Mouse (Mus musculus): Measurements from ENCODE around the gene Cby1.
A peak's percentile ranks its signal among the peaks of the same experiment; 100 is the strongest.
"Not testable (repeated sequence)": the region's sequence is repeated elsewhere in the genome, so short reads cannot be mapped to it uniquely, and the experiment has no call there.

Gene Cby1

DNA sequence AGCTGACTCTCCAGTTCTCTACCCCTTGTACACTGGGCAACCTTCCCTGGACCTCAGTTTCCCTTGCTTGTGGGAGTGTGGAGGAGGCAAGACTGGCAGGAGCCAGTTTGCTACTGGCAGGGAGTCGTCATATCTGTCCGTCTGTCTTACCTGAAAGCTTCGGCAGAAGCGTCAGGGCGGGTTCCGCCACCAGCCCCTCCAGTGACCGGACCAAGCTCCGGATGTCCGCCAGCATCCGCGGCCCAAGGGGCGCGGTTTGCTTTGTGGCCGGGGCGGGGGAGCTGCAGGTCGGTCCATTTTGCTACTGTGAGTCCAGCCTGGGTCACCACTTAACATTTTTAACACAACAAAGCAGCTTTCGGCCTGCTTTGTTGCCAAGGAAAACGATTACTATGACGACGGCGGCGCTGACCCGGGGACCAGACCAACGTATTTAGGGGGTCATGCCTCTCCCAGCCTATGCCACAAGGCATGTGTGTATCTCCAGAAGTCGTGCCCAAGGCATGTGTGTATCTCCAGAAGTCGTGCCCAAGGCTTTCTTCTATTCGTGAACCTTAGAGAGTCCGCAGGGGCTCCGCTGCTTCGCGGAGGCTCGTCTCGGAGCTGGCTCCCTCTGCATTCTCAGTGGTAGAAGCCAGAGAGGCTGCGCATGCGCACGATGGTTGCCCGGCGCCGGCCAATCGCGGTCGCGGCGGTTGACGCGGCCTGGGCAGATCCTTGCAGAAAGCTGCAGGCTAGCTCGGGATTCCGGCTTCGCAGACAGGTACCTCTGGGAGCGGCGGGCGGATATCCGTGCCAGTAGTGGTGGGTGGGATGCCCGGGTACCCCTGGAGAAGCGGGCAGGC lies at the start of gene Cby1, which contains the start of gene Fam227a:
TSS of gene Cby1 (plus strand) at position 669 of the 845 bp plus-strand sequence.
TSS of gene Fam227a (minus strand) at position 426 of the 845 bp plus-strand sequence.
- DNase-seq (ENCODE audit: low spot score in 2 of 2): peak; percentile 95 to 96

DNA sequence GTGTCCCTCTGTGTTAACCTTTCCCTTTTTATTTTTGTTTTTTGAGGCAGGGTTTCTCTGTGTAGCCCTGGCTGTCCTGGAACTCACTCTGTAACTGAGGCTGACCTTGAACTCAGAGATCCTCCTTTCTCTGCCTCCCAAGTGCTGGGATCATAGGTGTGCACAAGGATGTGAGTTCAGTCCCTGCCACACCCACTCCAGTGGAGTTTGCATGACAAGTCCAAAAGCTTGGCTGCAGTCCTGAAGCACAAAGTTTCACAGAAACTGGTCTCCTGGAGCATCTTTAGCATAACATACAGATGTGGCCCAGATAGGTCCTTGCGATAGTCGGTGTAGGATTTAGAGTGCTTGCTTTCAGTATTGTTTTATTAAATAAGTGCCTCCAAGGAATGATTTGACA lies 49.8 kb upstream of the Cby1 start:
- DNase-seq (ENCODE audit: low spot score in 2 of 2): no peak

DNA sequence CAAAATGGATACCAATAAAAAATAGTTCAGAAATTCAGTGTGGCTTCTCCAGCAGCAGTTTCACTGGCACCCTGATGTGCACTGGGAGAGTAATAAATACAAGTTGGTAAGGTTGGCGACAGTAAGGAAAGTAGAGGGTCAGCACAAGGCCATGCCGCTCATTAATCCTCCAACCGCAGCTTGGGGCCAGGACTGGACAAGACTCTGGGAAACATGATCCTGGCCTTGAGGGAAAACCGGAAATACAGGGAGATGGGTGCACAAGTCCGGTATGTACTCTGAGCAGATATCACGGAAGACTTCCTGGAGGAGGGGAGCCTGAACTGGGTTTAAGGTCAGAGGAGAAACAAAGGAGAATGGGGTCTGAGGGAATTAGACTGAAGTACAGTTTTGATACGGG lies 43.5 kb upstream of the Cby1 start:
- no peak for DNase-seq (ENCODE audit: low spot score in 2 of 2)

DNA sequence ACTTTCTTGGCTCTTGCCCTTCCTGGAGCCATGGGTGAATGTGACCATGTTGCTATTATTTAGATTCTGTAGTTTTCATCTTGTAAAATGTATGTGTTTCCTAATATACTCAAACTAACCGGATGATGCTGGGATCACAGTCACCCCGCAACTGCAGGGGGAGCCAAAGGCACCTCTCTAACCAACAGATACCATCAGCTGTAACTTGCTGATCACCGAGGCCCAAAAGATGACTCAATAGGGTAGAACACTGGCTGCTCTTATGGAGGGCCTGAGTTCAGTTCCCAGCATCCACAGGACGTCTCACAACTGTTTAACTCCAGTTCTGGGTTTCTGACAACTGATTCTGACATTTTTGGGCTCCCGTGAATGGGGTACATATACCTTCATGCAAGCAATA lies 42.3 kb upstream of the Cby1 start:
- DNase-seq (ENCODE audit: low spot score in 2 of 2): no peak

GRCm38 (mm10) chr15:79617135-79617534 lies 41.9 kb upstream of the Cby1 start:
- DNase-seq (ENCODE audit: low spot score in 2 of 2): no peak

DNA sequence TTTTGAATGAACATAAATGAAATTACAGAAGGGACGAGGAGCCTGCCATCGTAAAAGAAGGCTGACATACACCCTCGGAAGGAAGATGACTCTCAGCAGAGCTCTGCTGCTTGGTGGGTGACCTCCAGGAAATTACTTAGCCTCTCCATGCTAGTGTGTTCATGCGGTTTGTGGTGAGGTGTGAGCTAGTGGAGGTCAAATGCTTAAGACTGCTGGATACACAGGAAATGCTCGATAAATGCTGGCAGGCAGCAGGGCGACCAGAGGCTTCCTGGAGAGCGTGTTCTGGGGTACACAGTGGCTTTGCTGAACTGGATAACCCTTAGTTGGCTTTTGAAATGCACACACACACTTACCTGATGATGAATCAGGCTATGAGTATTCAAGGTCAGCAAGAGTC lies 40.5 kb upstream of the Cby1 start:
- DNase-seq (ENCODE audit: low spot score in 2 of 2): no peak

GRCm38 (mm10) chr15:79619770-79620414 lies 39.1 kb upstream of the Cby1 start:
- no peak for DNase-seq (ENCODE audit: low spot score in 2 of 2)

DNA sequence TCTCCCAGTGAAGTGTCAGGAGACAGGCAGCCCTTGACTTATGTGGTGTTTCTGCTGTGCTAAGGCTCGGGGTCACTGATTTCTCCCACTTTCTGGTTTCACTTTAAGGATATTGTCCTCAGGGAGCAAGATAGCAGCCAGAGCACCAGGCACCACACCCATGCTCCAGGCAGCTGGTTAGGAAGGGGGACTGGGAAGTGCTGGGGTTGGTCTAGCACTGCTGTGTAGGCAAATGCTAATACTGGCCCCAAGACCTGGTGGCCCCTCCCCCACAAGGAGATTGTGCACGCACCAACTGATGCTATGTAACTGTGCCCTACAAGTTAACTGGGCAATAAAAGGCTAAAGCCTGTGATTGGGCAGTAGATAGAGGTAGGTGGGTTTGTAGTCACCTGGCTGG lies 28.5 kb upstream of the Cby1 start:
- no peak for DNase-seq (ENCODE audit: low spot score in 2 of 2)

GRCm38 (mm10) chr15:79641135-79641817 lies 17.7 kb upstream of the Cby1 start:
- no peak for DNase-seq (ENCODE audit: low spot score in 2 of 2)

- DNase-seq (ENCODE audit: low spot score in 2 of 2): no peak
Observed at GRCm38 (mm10) chr15:79645483-79645882, 13.5 kb upstream of the Cby1 start.

- DNase-seq (ENCODE audit: low spot score in 2 of 2): no peak
Observed at GRCm38 (mm10) chr15:79648130-79648529, 10.9 kb upstream of the Cby1 start.

- DNase-seq (ENCODE audit: low spot score in 2 of 2): peak; percentile 40 to 77
Observed at GRCm38 (mm10) chr15:79650569-79650968, 8.4 kb upstream of the Cby1 start.

DNA sequence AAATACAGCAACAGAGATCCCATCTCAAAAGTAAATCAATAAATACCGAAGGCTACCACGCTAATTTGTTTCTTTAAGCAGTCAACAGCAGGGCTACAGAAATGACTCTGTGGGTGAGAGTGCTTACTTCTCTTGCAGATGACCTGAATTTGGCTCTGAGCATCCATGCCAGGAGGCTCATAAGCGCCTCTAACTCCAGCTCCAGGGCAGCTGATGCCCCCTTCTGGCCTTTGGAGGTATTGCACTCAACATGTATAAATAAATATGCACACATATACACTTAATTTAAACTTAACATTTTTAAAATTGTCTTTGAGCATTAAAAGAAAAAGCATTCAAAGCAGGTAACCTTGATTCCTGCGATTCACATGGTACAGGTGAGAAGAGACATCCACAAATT lies 7.5 kb upstream of the Cby1 start:
- peak in 1 of 2 experiments; percentile 52 for DNase-seq (ENCODE audit: low spot score in 2 of 2)

DNA sequence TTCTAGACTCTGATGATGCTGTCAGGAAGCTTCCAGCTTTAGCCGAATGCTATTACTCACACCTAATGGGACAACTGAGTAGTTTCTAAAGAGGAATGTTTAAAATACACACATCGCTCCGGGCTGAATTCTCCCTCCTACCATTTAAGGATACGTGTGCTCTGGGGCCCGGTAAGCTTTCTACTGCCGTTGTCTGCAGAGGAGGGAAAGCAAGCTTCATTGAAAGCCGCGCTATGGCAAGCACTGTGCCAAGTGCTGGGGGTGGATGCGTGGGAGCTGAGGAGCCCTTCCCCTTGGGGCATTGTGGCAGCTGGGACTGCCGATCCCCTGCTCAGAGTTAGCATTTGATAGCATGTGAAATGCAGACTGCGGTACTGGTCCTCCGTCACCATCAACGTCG lies 2.5 kb upstream of the Cby1 start:
- no peak for DNase-seq (ENCODE audit: low spot score in 2 of 2)

- DNase-seq (ENCODE audit: low spot score in 2 of 2): peak; percentile 92 to 94
Observed at GRCm38 (mm10) chr15:79657837-79658530, 1.0 kb upstream of the Cby1 start.

DNA sequence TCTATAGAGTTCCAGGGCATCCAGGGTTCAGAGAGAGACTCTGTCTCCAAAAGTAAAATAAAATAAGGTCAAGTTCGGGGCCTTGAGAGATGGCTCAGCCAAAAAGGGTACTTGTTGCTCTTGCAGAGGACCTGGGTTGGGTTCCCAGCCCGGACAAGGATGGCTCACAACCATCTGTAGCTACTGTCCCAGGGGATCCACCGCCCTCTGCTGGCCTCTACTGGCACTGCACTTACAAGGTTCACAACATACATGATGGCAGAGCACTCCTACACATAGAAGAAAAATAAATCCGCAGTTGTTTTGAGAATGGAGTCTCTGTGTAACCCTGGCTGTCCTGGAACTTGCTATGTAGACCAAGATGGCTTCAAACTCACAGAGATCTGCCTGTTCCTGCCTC lies 2.9 kb downstream of the Cby1 start:
- DNase-seq (ENCODE audit: low spot score in 2 of 2): peak; percentile 50 to 81

DNA sequence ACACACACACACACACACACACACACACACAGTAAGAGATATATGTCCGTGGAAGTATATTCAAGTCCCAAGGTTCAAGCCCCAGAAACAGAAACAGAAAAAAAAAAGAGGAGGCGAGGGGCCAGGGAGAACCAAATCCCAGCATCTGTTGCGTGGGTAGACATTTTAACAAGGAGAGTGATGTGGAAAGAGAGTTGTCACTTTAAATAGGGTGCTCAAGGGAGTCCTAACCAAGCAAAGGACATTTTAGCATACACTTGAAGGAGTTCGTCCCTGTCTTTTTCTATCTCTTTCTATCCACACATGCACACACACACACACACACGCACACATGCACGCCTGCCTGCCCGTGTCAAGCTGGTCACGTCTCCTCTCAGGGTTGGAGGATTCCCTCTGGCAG lies 5.7 kb downstream of the Cby1 start:
- no peak for DNase-seq (ENCODE audit: low spot score in 2 of 2)

GRCm38 (mm10) chr15:79669195-79669594 lies 10.2 kb downstream of the Cby1 start:
- no peak for DNase-seq (ENCODE audit: low spot score in 2 of 2)

GRCm38 (mm10) chr15:79670249-79670971 lies 11.4 kb downstream of the Cby1 start, which contains the start of gene Tomm22:
Tomm22 (plus strand) TSS chr15:79670861.
- DNase-seq (ENCODE audit: low spot score in 2 of 2): peak; percentile 77 to 92

DNA sequence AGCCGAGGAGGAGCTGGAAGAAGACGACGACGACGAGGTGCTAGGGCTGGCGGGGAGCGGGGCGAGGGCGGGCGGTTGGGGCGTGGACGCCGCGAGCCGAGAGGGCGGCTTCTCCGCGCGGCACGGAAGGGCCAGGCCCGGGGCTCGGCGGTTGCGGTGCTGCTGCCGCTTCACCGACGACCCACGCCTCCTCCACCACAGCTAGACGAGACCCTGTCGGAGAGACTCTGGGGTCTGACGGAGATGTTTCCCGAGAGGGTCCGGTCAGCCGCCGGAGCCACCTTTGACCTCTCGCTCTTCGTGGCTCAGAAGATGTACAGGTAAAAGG lies 11.9 kb downstream of the Cby1 start:
- DNase-seq (ENCODE audit: low spot score in 2 of 2): peak in 1 of 2 experiments; percentile 35

DNA sequence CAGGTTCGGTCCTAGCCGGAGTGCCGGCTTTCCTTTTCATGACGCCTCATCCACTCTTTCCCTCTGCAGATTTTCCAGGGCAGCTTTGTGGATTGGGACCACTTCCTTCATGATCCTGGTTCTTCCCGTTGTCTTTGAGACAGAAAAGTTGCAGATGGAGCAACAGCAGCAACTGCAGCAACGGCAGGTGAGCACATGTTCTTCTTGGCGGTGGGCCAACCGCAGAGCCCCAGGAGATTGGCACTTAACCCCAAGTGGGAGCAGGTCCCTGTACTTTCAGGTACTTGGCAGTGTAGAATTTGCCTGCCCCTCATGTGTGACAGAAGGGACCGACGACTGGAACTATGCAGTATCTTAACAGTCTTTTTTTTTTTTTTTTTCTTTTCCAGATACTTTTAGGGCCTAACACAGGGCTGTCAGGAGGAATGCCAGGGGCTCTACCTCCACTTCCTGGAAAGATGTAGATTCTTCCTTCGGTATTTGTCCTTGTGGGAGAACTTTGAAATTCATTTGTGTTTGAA lies 12.9 kb downstream of the Cby1 start:
- not testable (repeated sequence) for DNase-seq (ENCODE audit: low spot score in 2 of 2)
